Mouse (Mus musculus): Measurements from ENCODE around the gene Dst.

Dst gene

GRCm38 (mm10) chr1:34290321-34290720, 382.3 kb downstream of the Dst start:
- CTCF ChIA-PET = no interaction called here

- CTCF ChIA-PET = no interaction called here
These were observed 385.2 kb downstream of the Dst start for GRCm38 (mm10) chr1:34293198-34293597.

GRCm38 (mm10) chr1:34297636-34298035, 389.6 kb downstream of the Dst start:
- CTCF ChIA-PET = no interaction called here

- CTCF ChIA-PET = no interaction called here
These were observed 390.7 kb downstream of the Dst start for GRCm38 (mm10) chr1:34298631-34299184.

- CTCF ChIA-PET = no interaction called here
These were observed 391.5 kb downstream of the Dst start for GRCm38 (mm10) chr1:34299507-34299906.

GRCm38 (mm10) chr1:34300309-34300980, 392.4 kb downstream of the Dst start:
- CTCF ChIA-PET = no interaction called here

GRCm38 (mm10) chr1:34304227-34304626, 396.2 kb downstream of the Dst start:
- CTCF ChIA-PET = no interaction called here

GRCm38 (mm10) chr1:34306741-34307140, 398.7 kb downstream of the Dst start:
- CTCF ChIA-PET = no interaction called here

GRCm38 (mm10) chr1:34307191-34307590, 399.2 kb downstream of the Dst start:
- CTCF ChIA-PET = no interaction called here

GRCm38 (mm10) chr1:34308841-34309240, 400.8 kb downstream of the Dst start:
- CTCF ChIA-PET = interaction anchor here (0.6 kb wide), 1 partner anchor 88 kb away, joined by 3 read pairs; no protein-coding TSS in a partner anchor

GRCm38 (mm10) chr1:34309396-34309795, 401.4 kb downstream of the Dst start:
- CTCF ChIA-PET = no interaction called here

GRCm38 (mm10) chr1:34310532-34311250, 402.7 kb downstream of the Dst start:
- CTCF ChIA-PET = no interaction called here

GRCm38 (mm10) chr1:34312806-34313205, 404.8 kb downstream of the Dst start:
- CTCF ChIA-PET = no interaction called here

GRCm38 (mm10) chr1:34315381-34315780, 407.4 kb downstream of the Dst start:
- CTCF ChIA-PET = no interaction called here

GRCm38 (mm10) chr1:34324255-34324654, 416.2 kb downstream of the Dst start:
- CTCF ChIA-PET = no interaction called here

GRCm38 (mm10) chr1:34328606-34329005, 420.6 kb downstream of the Dst start:
- CTCF ChIA-PET = no interaction called here

- CTCF ChIA-PET = no interaction called here
These were observed 423.7 kb downstream of the Dst start for GRCm38 (mm10) chr1:34331767-34332166.

Measured in spleen, embryonic (tissue).